28 mouse cellular contexts compared by ENCODE assay signal in the genomic region with DNA sequence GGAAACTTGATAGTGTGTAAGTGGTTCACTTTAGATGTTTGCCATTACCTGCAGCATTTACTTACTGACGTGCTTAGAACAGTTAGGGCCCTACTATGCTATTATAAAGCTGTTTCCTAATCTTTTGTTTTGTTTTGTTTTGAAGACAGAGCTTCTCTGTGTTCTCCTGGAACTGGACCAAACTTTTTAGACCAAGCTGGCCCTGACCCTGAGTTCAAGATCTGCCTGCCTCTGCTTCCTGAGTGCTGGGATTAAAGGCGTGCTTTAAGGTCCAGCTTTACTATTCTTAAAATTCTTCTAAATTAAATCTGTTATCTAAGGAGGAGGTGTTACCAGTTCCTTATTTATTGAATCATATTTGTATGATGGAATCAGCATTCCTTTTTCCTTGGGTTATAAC.
"Had no signal": no experiment of that assay in that cellular context is flagged by ENCODE, and none has a peak within 500 bp of the region (broad histone marks: within the 10 kb centered on the region; RNA-seq: fewer than 3 reads in every experiment).

No protein-coding gene starts in this region.

- DNase-seq: heart, postnatal 10 days; heart, postnatal 14 days; heart, postnatal 36 days; heart, postnatal 4 days; kidney, adult 11 months; kidney, adult 18-20 months; kidney, adult 8-10 months; kidney, adult 9 months; kidney, postnatal 10 days; kidney, postnatal 14 days; kidney, postnatal 36 days; kidney, postnatal 4 days; layer of hippocampus, adult 9-11 months; layer of hippocampus, postnatal 36 days had no signal

- H3K4me1 ChIP-seq: hindbrain, embryonic 10.5 days; hindbrain, embryonic 12.5 days; hindbrain, embryonic 13.5 days; hindbrain, embryonic 15.5 days; intestine, embryonic 15.5 days; kidney, embryonic 15.5 days had no signal

- H3K36me3 ChIP-seq: intestine, embryonic 15.5 days had no signal

- H3K4me3 ChIP-seq: heart, embryonic 12.5 days; heart, embryonic 13.5 days; heart, embryonic 15.5 days; hindbrain, embryonic 10.5 days; hindbrain, embryonic 12.5 days; hindbrain, embryonic 13.5 days; hindbrain, embryonic 15.5 days; intestine, embryonic 15.5 days; kidney, embryonic 15.5 days; layer of hippocampus, adult 2 months; left cerebral cortex, adult 2 months had no signal

- H3K27me3 ChIP-seq: heart, embryonic 12.5 days; heart, embryonic 13.5 days; heart, embryonic 15.5 days; hindbrain, embryonic 12.5 days; hindbrain, embryonic 13.5 days; hindbrain, embryonic 15.5 days; intestine, embryonic 15.5 days; kidney, embryonic 15.5 days had no signal

- H3K27ac ChIP-seq: heart, embryonic 15.5 days; hindbrain, embryonic 10.5 days; hindbrain, embryonic 12.5 days; hindbrain, embryonic 13.5 days; hindbrain, embryonic 14.5 days; hindbrain, embryonic 15.5 days; hindbrain, postnatal 0 days; intestine, embryonic 15.5 days; kidney, embryonic 15.5 days; kidney, postnatal 0 days; layer of hippocampus, adult 2 months; left cerebral cortex, adult 2 months had no signal
